Mouse (Mus musculus) cerebellum, adult 18-20 months (tissue): ENCODE data around the gene Gm20388.
A peak's percentile ranks its signal among the peaks of the same experiment; 100 is the strongest.

Source experiments
- DNase-seq, 2 experiments: peaks; one replicate each; pipeline ENCODE4 v3.0.0; 2021

Gm20388 gene

DNA sequence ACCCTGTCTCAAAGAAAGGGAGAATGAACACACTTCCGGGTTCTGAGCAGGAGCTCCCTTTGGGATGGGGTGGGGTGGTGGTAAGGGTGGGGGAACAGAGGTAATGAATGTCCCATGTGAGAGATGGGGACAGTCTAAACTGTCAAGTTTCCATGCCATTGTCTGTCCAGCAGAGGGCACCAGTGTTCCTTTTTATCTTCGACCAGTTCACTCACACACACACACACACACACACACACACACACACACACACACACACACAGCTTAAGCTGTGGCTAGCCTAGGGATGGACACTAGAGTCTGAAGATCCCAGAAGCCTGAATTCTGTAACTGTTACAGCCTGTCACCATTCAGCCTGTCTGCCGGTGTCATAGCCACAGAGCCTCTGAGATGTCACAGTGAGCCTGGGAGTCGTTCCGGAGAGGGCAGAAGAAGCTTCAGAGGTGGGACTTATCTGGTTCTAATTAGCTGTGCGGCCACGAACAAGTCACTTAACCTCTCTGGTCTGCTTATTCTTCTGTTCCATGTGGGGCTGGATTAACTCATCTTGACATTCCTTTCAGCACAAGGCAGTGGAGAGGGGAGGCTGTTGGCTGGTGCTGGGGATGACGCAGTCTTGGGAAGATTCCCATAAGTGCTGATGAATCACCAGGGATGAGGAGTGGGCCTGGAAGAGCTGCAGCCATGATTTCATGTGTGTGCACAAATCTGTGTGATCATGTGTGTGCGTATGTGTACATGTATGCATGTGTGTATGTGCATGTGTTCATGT is 910.9 kb downstream of the Gm20388 start:
- peak; percentile 30 to 33 for DNase-seq

- DNase-seq = no peak
These were observed 912.7 kb downstream of the Gm20388 start for GRCm38 (mm10) chr8:120823331-120823730.

DNA sequence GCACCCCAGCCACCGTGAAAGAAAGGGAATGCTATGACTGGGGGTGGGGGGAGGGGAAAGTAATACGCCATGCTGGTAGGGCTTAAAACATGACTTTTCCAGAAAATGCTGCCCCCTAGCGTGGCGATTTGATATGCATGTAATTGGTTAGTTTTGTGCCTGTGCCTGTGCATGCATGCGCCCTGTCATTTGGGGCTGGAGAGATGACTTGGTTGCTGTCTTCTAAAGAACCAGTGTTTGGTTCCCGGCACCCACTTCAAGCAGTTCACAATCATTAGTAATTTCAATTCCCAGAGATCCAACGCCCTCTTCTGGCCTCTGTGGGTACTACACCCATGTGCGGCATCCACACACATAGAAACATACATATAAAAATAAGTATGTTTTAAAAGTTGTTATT is 913.2 kb downstream of the Gm20388 start:
- no peak for DNase-seq

GRCm38 (mm10) chr8:120824638-120825037 is 914.0 kb downstream of the Gm20388 start:
- no peak for DNase-seq

- peak; percentile 17 to 18 for DNase-seq
These were observed 917.6 kb downstream of the Gm20388 start for GRCm38 (mm10) chr8:120828279-120828678.

DNA sequence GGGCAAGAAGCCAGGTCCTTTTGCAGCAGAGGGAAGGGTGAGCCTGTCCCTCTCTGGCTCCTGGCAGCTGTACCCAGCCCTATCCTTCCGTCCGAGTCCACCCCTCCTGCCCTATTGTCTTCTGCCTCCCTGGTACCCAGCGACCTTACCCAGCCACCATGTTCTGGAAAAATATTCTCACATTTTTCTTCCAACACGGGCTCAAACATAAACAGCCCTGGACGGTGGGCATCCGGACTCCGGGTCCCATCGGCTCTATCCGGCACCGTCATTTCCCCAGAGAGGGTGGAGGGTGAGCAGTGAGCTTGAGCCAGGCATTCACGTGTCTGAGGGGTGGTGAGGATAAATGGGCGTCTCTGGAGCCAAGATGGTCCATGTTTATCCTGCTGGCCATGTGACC is 920.0 kb downstream of the Gm20388 start:
- no peak for DNase-seq

DNA sequence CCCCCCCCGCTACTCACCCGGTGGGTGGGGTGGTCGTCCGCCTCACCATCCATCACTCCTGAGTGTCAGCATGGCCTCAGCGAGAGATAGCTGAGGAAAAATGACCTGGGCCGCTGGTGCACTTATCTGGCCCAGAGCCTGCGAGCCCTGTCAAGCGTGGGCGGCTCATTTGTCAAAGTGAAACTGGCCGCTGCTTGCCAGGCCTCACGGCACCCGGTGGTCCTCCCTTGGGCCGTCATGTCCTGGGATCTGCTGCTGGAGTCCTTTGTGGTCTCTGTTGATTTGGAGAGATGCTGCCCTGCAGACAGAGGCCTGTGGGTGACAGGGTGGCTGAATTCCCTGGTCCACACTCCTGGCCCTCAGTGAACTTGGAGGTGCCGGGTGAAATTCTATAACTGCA is 921.4 kb downstream of the Gm20388 start:
- DNase-seq = no peak

- no peak for DNase-seq
These were observed 922.6 kb downstream of the Gm20388 start for GRCm38 (mm10) chr8:120833196-120833595.

GRCm38 (mm10) chr8:120839031-120839430 is 928.4 kb downstream of the Gm20388 start:
- DNase-seq = no peak

DNA sequence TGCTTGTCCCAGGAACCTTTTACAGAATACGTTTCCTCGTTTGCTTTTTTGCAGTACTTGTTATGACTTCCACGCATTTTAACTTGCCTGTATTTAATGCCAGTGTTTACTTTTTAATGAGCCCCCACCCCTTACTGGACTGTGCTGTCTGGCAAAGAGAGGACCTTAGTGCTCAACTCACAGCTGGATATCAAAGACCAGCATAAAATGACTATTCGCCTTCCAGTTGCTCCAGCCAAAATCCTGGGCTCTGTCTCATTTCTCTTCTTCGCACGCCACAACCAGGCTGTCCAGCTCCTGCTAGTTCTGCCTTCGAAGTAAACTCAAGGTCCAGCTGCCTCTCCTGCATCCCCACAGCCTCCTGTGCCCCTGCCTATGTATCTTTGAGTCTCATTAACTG is 932.4 kb downstream of the Gm20388 start:
- DNase-seq = no peak

GRCm38 (mm10) chr8:120846018-120846417 is 935.4 kb downstream of the Gm20388 start:
- DNase-seq = no peak

GRCm38 (mm10) chr8:120847279-120847678 is 936.6 kb downstream of the Gm20388 start:
- DNase-seq = no peak

DNA sequence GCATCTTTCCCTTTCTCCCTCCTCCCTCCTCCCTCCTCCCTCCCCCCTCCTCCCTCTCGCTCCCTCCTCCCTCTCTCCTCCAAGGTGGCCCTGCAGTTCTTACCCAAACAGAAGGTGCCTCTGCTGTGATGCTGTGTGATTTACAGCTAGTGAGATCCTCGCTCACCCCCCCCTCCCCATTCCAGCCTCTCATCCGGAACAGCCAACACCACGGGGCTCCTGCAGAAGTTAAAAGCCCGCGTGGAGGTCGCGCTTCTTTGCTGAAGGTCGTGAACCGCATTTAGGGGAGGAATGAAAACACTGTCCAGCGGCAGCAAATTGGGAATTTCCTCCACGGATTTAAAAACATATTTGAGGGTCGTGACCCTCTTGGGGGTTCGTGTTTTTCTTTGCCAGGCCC is 937.1 kb downstream of the Gm20388 start:
- DNase-seq = no peak

DNA sequence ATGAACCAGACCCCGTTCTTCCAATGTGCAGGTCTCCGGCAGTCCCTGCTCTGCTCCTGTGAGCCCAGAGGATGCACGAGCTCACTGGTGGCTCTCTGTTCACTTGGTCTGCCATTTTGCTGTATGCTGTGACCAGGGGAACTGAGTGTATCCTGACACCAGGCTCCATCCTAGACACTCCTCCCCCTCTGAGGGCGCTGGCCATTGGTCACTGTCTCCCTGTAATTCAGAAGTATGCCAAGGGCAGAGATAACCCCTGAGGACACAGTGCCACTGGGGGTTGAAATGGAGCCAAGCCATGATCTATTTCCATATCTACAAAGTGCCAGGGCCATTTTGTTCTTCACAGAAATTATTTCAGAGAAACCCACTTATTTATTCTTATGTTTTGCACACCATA is 937.8 kb downstream of the Gm20388 start:
- no peak for DNase-seq

- DNase-seq = no peak
These were observed 940.8 kb downstream of the Gm20388 start for GRCm38 (mm10) chr8:120851411-120851810.

- DNase-seq = no peak
These were observed 949.2 kb downstream of the Gm20388 start for GRCm38 (mm10) chr8:120859881-120860280.

DNA sequence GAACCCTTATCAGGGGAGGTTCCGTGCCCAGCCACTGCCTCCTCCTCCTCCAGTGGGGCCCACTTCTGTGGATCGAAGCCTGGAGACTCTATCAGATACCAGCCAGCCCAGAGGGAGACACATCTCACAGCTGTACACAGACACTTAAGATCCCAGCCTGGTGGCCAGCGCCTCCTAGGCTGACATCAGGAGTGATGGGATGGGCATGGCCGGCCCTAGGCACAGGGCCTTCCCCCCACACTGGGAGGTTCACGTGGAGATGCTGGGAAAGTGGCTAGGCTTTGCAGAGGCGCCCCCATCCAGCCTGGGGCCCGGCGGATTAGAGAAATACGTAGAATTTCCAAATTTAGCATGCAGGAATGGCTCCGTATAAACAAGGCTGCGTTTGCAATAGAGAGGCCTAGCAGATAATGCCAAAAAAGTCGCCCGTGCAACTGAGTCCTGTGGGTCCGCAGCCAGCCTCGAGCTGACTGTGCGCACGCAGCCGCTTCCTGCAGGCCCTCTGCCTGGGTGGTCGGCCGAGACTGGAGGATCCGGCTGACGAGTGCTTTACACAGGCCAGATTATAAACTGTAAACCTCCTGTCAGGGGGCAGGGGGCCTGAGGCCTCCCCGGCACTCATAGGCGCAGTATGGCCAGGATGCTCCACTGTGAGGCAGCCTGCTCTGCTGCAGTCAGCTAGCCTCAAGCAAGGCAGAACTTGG is 949.9 kb downstream of the Gm20388 start:
- DNase-seq = no peak

DNA sequence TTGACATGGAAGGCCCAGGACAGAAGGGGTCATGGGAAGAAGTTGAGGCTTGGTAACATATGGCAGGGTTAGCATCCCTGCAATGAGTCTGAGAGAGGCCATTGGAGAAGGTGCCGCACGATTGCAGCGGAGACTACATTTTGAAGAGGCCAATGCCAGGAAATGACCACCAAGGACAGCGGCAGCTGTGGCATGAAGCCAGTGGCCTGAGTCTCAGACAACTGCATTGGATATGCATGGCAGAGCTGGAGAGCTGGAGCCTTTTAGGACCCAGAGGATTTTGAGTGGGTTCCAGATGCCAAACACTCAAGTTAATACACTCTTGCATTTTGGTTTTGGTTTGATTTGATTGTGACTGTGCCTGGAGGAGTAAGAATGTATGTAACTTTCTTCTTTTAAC is 953.0 kb downstream of the Gm20388 start:
- DNase-seq = no peak

DNA sequence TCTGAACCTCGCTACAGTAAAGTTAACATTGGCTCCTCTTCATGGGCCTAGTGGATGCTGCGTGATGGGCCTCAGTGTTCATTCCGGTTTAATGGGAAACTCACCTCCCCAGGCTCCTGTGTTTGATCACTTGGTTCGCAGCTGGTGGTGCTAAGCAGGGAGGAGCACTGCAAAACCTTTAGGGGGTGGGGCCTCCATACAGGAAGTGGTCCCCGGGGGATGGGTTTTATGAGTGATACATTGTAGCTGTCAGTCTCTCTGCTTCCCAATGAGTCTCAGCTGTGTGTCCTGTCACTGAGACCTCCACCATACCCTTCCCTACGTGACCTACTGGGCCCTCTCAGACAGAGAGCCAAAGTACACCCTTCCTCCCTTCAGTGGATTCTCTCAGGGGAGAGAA is 956.7 kb downstream of the Gm20388 start:
- no peak for DNase-seq

- no peak for DNase-seq
These were observed 962.0 kb downstream of the Gm20388 start for GRCm38 (mm10) chr8:120872661-120873060.

DNA sequence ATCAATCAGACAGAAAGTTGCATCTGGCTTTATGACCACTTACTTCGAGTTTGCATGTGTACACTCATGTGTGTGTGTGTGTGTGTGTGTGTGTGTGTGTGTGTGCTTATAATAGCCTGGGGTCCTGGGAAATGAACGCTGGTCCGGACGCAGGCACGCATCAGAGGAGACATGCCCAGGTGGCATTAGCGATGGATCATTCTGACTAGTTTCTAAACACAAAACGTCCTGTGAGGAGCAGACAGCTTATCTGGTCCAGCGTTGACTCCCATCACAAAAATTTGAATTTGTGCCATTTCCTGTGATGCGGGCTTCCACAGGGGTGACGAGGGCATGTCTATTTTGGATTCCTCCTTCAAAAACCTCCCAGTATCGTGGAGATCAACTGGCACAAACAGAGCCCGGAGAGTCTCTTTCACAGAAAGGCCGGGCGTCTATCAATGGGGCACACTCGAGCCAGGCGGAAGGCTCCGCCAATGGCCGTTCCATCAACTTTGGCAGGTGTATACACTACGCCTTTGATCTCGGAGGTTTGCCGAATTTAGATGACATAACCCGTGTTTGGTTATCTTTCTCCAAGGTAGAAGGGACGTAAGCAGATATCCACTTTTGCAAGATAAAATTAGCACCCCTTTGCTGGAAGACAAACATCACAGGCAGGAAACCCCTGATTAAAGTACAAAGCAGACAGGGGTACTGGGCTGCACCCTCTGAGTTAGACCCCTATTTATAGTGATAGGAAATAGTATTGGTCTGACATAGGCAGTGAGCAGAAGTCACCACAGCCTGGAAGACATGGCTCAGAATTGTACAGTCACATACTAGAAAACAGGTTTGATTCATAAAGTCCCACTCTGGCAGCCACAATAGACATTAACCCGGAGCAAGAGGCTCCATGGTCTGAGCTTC is 965.6 kb downstream of the Gm20388 start:
- no peak for DNase-seq

GRCm38 (mm10) chr8:120877005-120877404 is 966.4 kb downstream of the Gm20388 start:
- no peak for DNase-seq

GRCm38 (mm10) chr8:120879928-120880327 is 969.3 kb downstream of the Gm20388 start:
- DNase-seq = no peak
